Mouse (Mus musculus): ENCODE data around the gene Fuca1. TPM values are rescaled to one million over a fixed set of nuclear protein-coding genes. Genes with fewer than 3 reads are reported as not detected.
"Not testable (repeated sequence)": the region's sequence is repeated elsewhere in the genome, so short reads cannot be mapped to it uniquely, and the experiment has no call there.

Fuca1 gene
- total RNA-seq, 1 experiment from 2014 or later = 259 TPM

GRCm38 (mm10) chr4:135918635-135919279, 1.8 kb upstream of the Fuca1 start:
- peak; percentile 74 for ATAC-seq (replicated peaks; ENCODE audit: insufficient number of reproducible peaks, low FRiP score, low TSS enrichment, poor library complexity, severe bottlenecking)

GRCm38 (mm10) chr4:135919280-135919639, 1.3 kb upstream of the Fuca1 start:
- peak; percentile 42 for ATAC-seq (replicated peaks; ENCODE audit: insufficient number of reproducible peaks, low FRiP score, low TSS enrichment, poor library complexity, severe bottlenecking)

GRCm38 (mm10) chr4:135921257-135922120, 954 bp downstream of the Fuca1 start:
- ATAC-seq (replicated peaks; ENCODE audit: insufficient number of reproducible peaks, low FRiP score, low TSS enrichment, poor library complexity, severe bottlenecking) = no peak

- no peak for ATAC-seq (replicated peaks; ENCODE audit: insufficient number of reproducible peaks, low FRiP score, low TSS enrichment, poor library complexity, severe bottlenecking)
Observed at GRCm38 (mm10) chr4:135922190-135922589, 1.7 kb downstream of the Fuca1 start.

GRCm38 (mm10) chr4:135924418-135924817, 3.9 kb downstream of the Fuca1 start:
- no peak for ATAC-seq (replicated peaks; ENCODE audit: insufficient number of reproducible peaks, low FRiP score, low TSS enrichment, poor library complexity, severe bottlenecking)

- ATAC-seq (replicated peaks; ENCODE audit: insufficient number of reproducible peaks, low FRiP score, low TSS enrichment, poor library complexity, severe bottlenecking) = no peak
Observed at GRCm38 (mm10) chr4:135925341-135925740, 4.8 kb downstream of the Fuca1 start.

- no peak for ATAC-seq (replicated peaks; ENCODE audit: insufficient number of reproducible peaks, low FRiP score, low TSS enrichment, poor library complexity, severe bottlenecking)
Observed at GRCm38 (mm10) chr4:135926195-135926808, 5.8 kb downstream of the Fuca1 start.

- no peak for ATAC-seq (replicated peaks; ENCODE audit: insufficient number of reproducible peaks, low FRiP score, low TSS enrichment, poor library complexity, severe bottlenecking)
Observed at GRCm38 (mm10) chr4:135926861-135927260, 6.3 kb downstream of the Fuca1 start.

GRCm38 (mm10) chr4:135928376-135928775, 7.8 kb downstream of the Fuca1 start:
- ATAC-seq (replicated peaks; ENCODE audit: insufficient number of reproducible peaks, low FRiP score, low TSS enrichment, poor library complexity, severe bottlenecking) = no peak

GRCm38 (mm10) chr4:135929405-135929804, 8.9 kb downstream of the Fuca1 start:
- no peak for ATAC-seq (replicated peaks; ENCODE audit: insufficient number of reproducible peaks, low FRiP score, low TSS enrichment, poor library complexity, severe bottlenecking)

GRCm38 (mm10) chr4:135929828-135930227, 9.3 kb downstream of the Fuca1 start:
- no peak for ATAC-seq (replicated peaks; ENCODE audit: insufficient number of reproducible peaks, low FRiP score, low TSS enrichment, poor library complexity, severe bottlenecking)

- no peak for ATAC-seq (replicated peaks; ENCODE audit: insufficient number of reproducible peaks, low FRiP score, low TSS enrichment, poor library complexity, severe bottlenecking)
Observed at GRCm38 (mm10) chr4:135930239-135930638, 9.7 kb downstream of the Fuca1 start.

- ATAC-seq (replicated peaks; ENCODE audit: insufficient number of reproducible peaks, low FRiP score, low TSS enrichment, poor library complexity, severe bottlenecking) = no peak
Observed at GRCm38 (mm10) chr4:135931832-135932231, 11.3 kb downstream of the Fuca1 start.

GRCm38 (mm10) chr4:135934708-135935500, 14.4 kb downstream of the Fuca1 start:
- ATAC-seq (replicated peaks; ENCODE audit: insufficient number of reproducible peaks, low FRiP score, low TSS enrichment, poor library complexity, severe bottlenecking) = no peak

GRCm38 (mm10) chr4:135935502-135935901, 15.0 kb downstream of the Fuca1 start:
- ATAC-seq (replicated peaks; ENCODE audit: insufficient number of reproducible peaks, low FRiP score, low TSS enrichment, poor library complexity, severe bottlenecking) = no peak

GRCm38 (mm10) chr4:135938858-135939257, 18.3 kb downstream of the Fuca1 start:
- ATAC-seq (replicated peaks; ENCODE audit: insufficient number of reproducible peaks, low FRiP score, low TSS enrichment, poor library complexity, severe bottlenecking) = no peak

GRCm38 (mm10) chr4:135941026-135941425, 20.5 kb downstream of the Fuca1 start:
- ATAC-seq (replicated peaks; ENCODE audit: insufficient number of reproducible peaks, low FRiP score, low TSS enrichment, poor library complexity, severe bottlenecking) = not testable (repeated sequence)

GRCm38 (mm10) chr4:135942193-135942592, 21.7 kb downstream of the Fuca1 start:
- ATAC-seq (replicated peaks; ENCODE audit: insufficient number of reproducible peaks, low FRiP score, low TSS enrichment, poor library complexity, severe bottlenecking) = 0 out of 2 replicates have a peak, but pooled peaks have one; percentile 11

GRCm38 (mm10) chr4:135943389-135943788, 22.9 kb downstream of the Fuca1 start:
- no peak for ATAC-seq (replicated peaks; ENCODE audit: insufficient number of reproducible peaks, low FRiP score, low TSS enrichment, poor library complexity, severe bottlenecking)

Measured in monocyte, adult 5-6 weeks (primary cell).